Mouse (Mus musculus) neural tube, embryonic 13.5 days (tissue): ENCODE results near the gene Hist1h3g. TPM values are rescaled to one million over a fixed set of nuclear protein-coding genes. Genes with fewer than 3 reads are reported as not detected.
A peak's percentile ranks its signal among the peaks of the same experiment; 100 is the strongest.
"Not testable (repeated sequence)": the region's sequence is repeated elsewhere in the genome, so short reads cannot be mapped to it uniquely, and the experiment has no call there.

Experiments
- ATAC-seq: fragments of 200-750 bp; cut with Nextera tagmentation; 2 replicates; pipeline ENCODE4 v1.8.0; 2017; ENCODE audit warnings: low read depth, mild to moderate bottlenecking, moderate TSS enrichment, moderate library complexity
- H3K27ac ChIP-seq: fragments of 300-500 bp; sonication (generic); replicated peaks from 2 replicates; pipeline ENCODE4 v1.5.1; 2015; ENCODE audit warnings: moderate library complexity, mild to moderate bottlenecking, inconsistent platforms
- H3K27me3 ChIP-seq: fragments of 300-500 bp; sonication (generic); 2 replicates; pipeline ENCODE4 v1.6.1; 2015; ENCODE audit warnings: mild to moderate bottlenecking, inconsistent platforms
- H3K36me3 ChIP-seq: fragments of 300-500 bp; sonication (generic); 2 replicates; pipeline ENCODE4 v1.6.1; 2015; ENCODE audit warnings: mild to moderate bottlenecking, inconsistent platforms
- H3K4me1 ChIP-seq: fragments of 300-500 bp; sonication (generic); replicated peaks from 2 replicates; pipeline ENCODE4 v1.6.1; 2015; ENCODE audit warnings: inconsistent platforms
- H3K4me2 ChIP-seq: fragments of 300-500 bp; sonication (generic); 2 replicates; pipeline ENCODE4 v1.6.1; 2015; ENCODE audit warnings: inconsistent platforms, mild to moderate bottlenecking, moderate library complexity
- H3K4me3 ChIP-seq: fragments of 300-500 bp; sonication (generic); 2 replicates; pipeline ENCODE4 v1.5.1; 2015; ENCODE audit warnings: mild to moderate bottlenecking, inconsistent platforms
- H3K9ac ChIP-seq: fragments of 300-500 bp; sonication (generic); 2 replicates; pipeline ENCODE4 v1.6.1; 2015; ENCODE audit warnings: moderate library complexity, mild to moderate bottlenecking, inconsistent platforms
- H3K9me3 ChIP-seq: fragments of 300-500 bp; sonication (generic); 2 replicates; pipeline ENCODE4 v1.6.1; 2016; ENCODE audit warnings: inconsistent platforms
- WGBS: fragments of 180-500 bp; shearing (Covaris S2); methylation state at CpG from one replicate; pipeline ENCODE4 v1.1.7; 2015; 5-methylcytosine and 5-hydroxymethylcytosine counted together
- polyA plus RNA-seq: library from polyadenylated mRNA; unstranded; fragments of >200 nt; fragmentation: Nextera tagmentation; extraction: Ambion mirVana; gene quantifications from 2 replicates; pipeline ENCODE4 v1.2.1, GENCODE M21; 2015

Hist1h3g gene
- polyA plus RNA-seq, 1 experiment from 2014 or later: 1.3 TPM

- Histone ChIP-seq H3K4me3 (peak overlapping the region; percentile 53), H3K9ac (peak overlapping the region; percentile 82), H3K4me2 (peak overlapping the region; percentile 100), H3K36me3 (no peaks in the 10 kb centered on the region), H3K27me3 (no peaks in the 10 kb centered on the region), H3K9me3 (no peaks in the 10 kb centered on the region), H3K4me1 (peaks cover 36% of the 10 kb centered on the region), H3K27ac (peak overlapping the region; percentile 93)
- no peak for ATAC-seq
- 25% methylated on average over 9 of the region's 9 CpGs for WGBS
These were observed 19.2 kb downstream of the Hist1h3g start for GRCm38 (mm10) chr13:23554393-23554792.

- Histone ChIP-seq H3K4me2 (peak overlapping the region; percentile 100), H3K4me1 (peaks cover 36% of the 10 kb centered on the region), H3K36me3 (no peaks in the 10 kb centered on the region), H3K9me3 (no peaks in the 10 kb centered on the region), H3K27me3 (no peaks in the 10 kb centered on the region), H3K27ac (peak overlapping the region; percentile 93), H3K4me3 (peak overlapping the region; percentile 53), H3K9ac (peak overlapping the region; percentile 82)
- peak; percentile 83 for ATAC-seq
- under 1% methylated on average over 54 of the region's 54 CpGs for WGBS
These were observed 20.0 kb downstream of the Hist1h3g start for GRCm38 (mm10) chr13:23554925-23555838.

DNA sequence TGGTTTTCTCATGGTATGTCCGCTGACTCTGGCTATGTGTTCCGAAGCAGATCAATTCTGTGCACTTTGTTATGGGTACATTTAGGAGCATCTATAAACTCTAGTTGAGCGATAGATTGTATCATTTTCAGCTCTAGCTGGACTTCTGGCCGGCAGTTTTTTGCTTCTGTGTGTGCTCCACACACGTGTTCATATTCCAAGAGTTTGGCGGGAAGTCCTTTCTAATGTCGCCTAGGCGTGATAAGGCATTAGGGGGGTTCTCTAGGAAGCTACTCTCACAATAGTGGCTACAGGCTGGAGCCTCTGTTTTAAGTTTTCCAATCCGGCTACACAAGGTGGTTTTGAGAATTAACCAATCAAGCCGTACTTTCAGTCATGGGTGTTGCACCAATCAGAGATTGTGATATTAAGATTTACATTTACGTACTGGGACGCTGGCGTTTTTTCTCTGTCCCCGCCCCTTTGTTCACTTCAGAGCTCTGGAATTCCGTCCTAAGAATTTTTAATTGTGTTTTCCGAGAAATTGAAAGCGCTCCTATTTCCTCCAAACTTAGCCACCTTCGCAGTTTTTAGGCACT lies 20.7 kb downstream of the Hist1h3g start:
- ATAC-seq: peak; percentile 82
- WGBS: under 1% methylated on average over 18 of the region's 18 CpGs
- Histone ChIP-seq H3K27me3 (no peaks in the 10 kb centered on the region), H3K4me3 (peak overlapping the region; percentile 53), H3K9me3 (no peaks in the 10 kb centered on the region), H3K36me3 (no peaks in the 10 kb centered on the region), H3K27ac (peak overlapping the region; percentile 93), H3K4me1 (peaks cover 34% of the 10 kb centered on the region), H3K9ac (peak overlapping the region; percentile 82), H3K4me2 (peak overlapping the region; percentile 100)

- H3K27me3 ChIP-seq: no peaks in the 10 kb centered on the region
- peaks cover 32% of the 10 kb centered on the region for H3K4me1 ChIP-seq
- H3K9me3 ChIP-seq: no peaks in the 10 kb centered on the region
- H3K36me3 ChIP-seq: no peaks in the 10 kb centered on the region
- ATAC-seq: no peak
- no peak overlapping the region for H3K27ac ChIP-seq
- 0 out of 2 replicates have a peak overlapping the region, but pooled peaks have one; percentile 13 for H3K9ac ChIP-seq
- 81% methylated on average over 3 of the region's 3 CpGs for WGBS
- H3K4me3 ChIP-seq: no peak overlapping the region
- H3K4me2 ChIP-seq: no peak overlapping the region; the same call in 1 of the 2 replicates
These were observed 21.7 kb downstream of the Hist1h3g start for GRCm38 (mm10) chr13:23556906-23557305.

DNA sequence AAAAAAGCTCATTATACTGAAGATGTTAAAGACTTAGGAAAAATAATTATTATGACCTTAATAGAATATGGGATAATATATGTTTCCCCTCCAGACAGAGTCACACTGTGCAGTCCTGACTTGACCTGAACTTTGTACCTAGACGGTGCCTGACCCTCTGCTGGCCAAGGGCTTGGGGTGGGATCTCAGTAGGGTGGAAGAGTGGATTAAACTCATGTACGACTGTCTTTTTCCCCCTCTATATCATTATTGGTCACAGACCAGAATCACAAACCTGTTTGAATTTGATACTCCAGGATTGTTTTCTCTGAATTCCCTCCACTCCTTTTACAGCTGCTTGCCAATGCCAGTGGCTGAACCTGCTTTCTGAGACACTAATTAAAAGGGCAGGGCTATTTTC lies 25.5 kb downstream of the Hist1h3g start:
- 22% methylated on average over 2 of the region's 2 CpGs for WGBS
- peak overlapping the region; percentile 26; the same call in 1 of the 2 replicates for H3K4me2 ChIP-seq
- not testable (repeated sequence) for H3K9ac ChIP-seq, H3K27me3 ChIP-seq, ATAC-seq, H3K4me3 ChIP-seq, H3K36me3 ChIP-seq, H3K9me3 ChIP-seq, H3K27ac ChIP-seq
- peaks cover 13% of the 10 kb centered on the region for H3K4me1 ChIP-seq

DNA sequence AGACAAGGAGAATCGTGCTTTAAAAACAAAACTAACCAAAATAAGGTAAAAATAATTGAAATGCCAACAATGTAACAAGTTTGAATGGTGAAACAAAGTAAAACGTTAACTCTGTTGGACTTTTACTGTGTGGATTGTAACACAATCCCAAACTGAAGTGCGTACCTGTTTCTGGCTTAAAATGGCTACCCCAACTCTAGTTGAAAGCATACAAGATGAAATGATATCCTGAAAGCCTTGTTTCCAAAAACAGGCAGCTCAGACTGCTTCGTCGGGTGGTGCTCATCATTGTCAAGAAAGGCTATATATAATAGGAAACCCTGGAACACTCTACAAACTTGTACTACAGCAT lies 26.3 kb downstream of the Hist1h3g start:
- 0% methylated on average over 2 of the region's 5 CpGs for WGBS

GRCm38 (mm10) chr13:23561883-23562659 lies 26.8 kb downstream of the Hist1h3g start, which contains the start of gene Hist1h3e:
Gene Hist1h3e (minus strand): TSS chr13:23562369.
- WGBS: under 1% methylated on average over 47 of the region's 67 CpGs

More for the DNA sequence above, 26.3 kb downstream of the Hist1h3g start:
- peak overlapping the region; percentile 75 for H3K4me2 ChIP-seq
- H3K9me3 ChIP-seq, ATAC-seq, H3K36me3 ChIP-seq, H3K27me3 ChIP-seq, H3K4me1 ChIP-seq: not testable (repeated sequence)
- peak overlapping the region; percentile 98 for H3K27ac ChIP-seq
- peak overlapping the region; percentile 45 for H3K4me3 ChIP-seq
- H3K9ac ChIP-seq: peak overlapping the region; percentile 74

DNA sequence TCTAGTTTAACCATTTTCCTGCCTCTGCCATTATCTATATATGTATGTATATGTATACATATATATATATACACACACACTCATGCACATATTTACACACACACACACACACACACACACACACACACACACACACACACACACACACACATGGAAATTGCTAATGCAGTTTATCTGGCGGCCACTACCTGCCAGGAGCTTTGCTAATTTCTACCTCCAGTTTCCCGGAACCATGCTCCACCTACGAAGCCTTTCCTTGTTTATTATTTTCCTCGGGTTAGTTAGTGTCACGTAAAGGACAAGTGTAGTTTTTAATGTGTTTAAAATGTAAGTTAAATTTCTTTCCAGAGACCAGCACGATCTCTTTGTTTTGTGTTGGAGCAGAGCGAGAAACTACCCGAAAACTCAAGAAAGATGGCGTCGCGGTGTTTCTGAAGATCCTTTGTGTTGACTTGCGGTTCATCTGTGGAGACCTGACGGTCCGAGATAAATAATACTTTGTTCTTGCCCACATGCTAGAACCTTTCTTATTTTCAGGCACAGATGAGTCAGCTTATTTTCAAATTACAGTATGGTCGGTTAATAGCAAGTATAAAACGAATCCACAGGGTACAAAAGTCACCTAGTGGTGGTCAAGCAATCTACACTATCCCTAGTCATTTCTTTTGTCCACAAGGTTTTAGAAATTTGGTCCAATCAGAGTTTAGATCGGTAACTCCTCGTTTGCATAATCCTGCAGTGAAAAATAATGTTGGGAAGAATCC lies 27.7 kb downstream of the Hist1h3g start:
- H3K4me3 ChIP-seq: peak overlapping the region; percentile 45
- 3% methylated on average over 18 of the region's 18 CpGs for WGBS
- H3K9me3 ChIP-seq: no peaks in the 10 kb centered on the region
- peak overlapping the region; percentile 98 for H3K27ac ChIP-seq
- peak overlapping the region; percentile 75 for H3K4me2 ChIP-seq
- no peaks in the 10 kb centered on the region for H3K27me3 ChIP-seq
- H3K9ac ChIP-seq: peak overlapping the region; percentile 75
- H3K4me1 ChIP-seq: peaks cover 3% of the 10 kb centered on the region; the same call in 1 of the 2 replicates
- ATAC-seq: peak; percentile 57
- H3K36me3 ChIP-seq: no peaks in the 10 kb centered on the region

More at GRCm38 (mm10) chr13:23561883-23562659, 26.8 kb downstream of the Hist1h3g start, which contains the start of gene Hist1h3e:
- not testable (repeated sequence) for H3K36me3 ChIP-seq, H3K27me3 ChIP-seq, H3K4me1 ChIP-seq, H3K9me3 ChIP-seq
- peak; percentile 96 for ATAC-seq
- peak within 1 kb of the TSS; percentile 75 for H3K9ac ChIP-seq
- peak within 1 kb of the TSS; percentile 75 for H3K4me2 ChIP-seq
- peak within 1 kb of the TSS; percentile 45 for H3K4me3 ChIP-seq
- peak within 1 kb of the TSS; percentile 98 for H3K27ac ChIP-seq

DNA sequence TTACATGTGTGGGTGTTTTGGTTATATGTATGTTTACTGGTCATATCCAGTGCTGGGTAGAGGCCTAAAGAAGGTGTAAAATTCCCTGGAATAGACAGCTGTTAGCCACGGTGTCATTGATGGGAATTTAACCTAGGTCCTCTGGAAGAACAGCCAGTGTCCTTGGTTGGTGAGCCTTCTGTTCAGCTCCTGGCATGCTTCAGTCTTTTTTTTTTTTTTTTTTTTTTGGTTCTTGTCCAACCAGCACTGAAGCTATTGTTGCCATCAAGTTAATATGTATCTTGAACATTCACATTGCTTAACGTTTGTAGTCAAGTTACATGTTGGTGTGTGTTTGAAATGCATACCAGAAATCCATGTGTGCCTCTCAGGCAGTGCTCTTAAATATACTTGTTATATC lies 29.3 kb downstream of the Hist1h3g start:
- WGBS: 82% methylated on average over 2 of the region's 2 CpGs
- peak overlapping the region; percentile 98 for H3K27ac ChIP-seq

DNA sequence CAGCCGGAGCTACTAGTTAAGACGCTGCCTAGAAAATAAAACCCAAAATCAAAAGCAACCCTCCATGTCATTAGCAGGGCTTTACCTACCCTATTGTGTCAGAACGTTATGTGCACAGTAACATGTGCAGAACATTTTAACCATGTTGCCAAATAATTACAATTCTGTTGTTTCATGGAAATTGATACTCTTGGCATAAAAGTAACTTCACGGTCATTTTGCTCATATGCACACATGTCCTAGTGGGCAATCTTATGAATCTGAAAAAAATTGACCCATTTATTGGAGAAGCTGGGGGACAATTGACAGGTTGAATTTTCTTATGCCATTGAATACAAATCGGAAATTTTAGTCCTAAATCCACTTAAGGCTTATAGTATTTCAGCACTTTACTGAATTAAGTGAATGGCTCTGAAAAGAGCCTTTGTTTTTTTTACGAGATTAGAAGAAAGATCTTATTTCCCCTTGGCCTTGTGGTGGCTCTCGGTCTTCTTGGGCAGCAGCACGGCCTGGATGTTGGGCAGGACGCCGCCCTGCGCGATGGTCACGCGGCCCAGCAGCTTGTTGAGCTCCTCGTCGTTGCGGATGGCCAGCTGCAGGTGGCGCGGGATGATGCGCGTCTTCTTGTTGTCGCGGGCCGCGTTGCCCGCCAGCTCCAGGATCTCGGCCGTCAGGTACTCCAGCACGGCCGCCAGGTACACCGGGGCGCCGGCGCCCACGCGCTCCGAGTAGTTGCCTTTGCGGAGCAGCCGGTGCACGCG lies 35.2 kb downstream of the Hist1h3g start:
- H3K36me3 ChIP-seq, H3K27me3 ChIP-seq, H3K9me3 ChIP-seq: not testable (repeated sequence)
- Histone ChIP-seq H3K4me2 (peak overlapping the region; percentile 81), H3K27ac (peak overlapping the region; percentile 96), H3K4me3 (peak overlapping the region; percentile 45), H3K4me1 (peaks cover 27% of the 10 kb centered on the region), H3K9ac (peak overlapping the region; percentile 67)
- ATAC-seq: peak; percentile 30
- WGBS: 1% methylated on average over 27 of the region's 41 CpGs

More for the DNA sequence above, 29.3 kb downstream of the Hist1h3g start:
- no peaks in the 10 kb centered on the region for H3K9me3 ChIP-seq
- H3K4me2 ChIP-seq: no peak overlapping the region
- no peaks in the 10 kb centered on the region for H3K27me3 ChIP-seq
- H3K4me1 ChIP-seq: peaks cover 3% of the 10 kb centered on the region; the same call in 1 of the 2 replicates
- H3K4me3 ChIP-seq: no peak overlapping the region
- ATAC-seq: no peak
- no peaks in the 10 kb centered on the region for H3K36me3 ChIP-seq
- H3K9ac ChIP-seq: no peak overlapping the region
